Mouse (Mus musculus): ENCODE results near the gene Noxo1.

DNA sequence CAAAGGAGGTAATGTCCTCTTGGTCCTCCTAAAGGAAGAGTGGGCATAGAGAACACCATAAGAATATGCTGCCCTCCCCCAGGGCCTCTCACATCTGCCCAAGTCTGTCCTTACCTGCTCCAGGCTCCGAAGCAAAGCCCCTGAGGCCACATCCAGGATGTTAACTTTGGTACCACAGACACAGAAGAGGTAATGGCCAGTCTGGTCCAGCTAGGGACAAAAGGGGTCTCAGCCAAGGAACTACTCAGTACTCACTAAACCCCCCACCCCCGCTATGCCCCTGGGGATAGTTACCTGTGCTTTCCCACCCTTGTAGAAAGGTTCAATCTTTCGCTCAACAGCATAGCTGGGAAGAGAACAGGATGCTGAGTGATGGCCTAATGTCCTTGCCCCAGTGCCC lies 9.8 kb downstream of the Noxo1 start:
- TF ChIP-seq POLR2A (IDR thresholded peaks at IDR 0.05; ENCODE audit: borderline replicate concordance, control insufficient read depth, low read depth, low read length) (no peak), CTCF (IDR thresholded peaks at IDR 0.05; ENCODE audit: control insufficient read depth, insufficient read depth, low read length) (no peak)
